In genomic region chr17:23559767-23560166, GRCm38 (mm10) we compare ENCODE assay signal across 11 mouse cellular contexts. TPM values are rescaled to one million over a fixed set of nuclear protein-coding genes. Genes with fewer than 3 reads are reported as not detected.
DNase-seq lines count a peak whose midpoint lies in the region; ATAC-seq and TF ChIP-seq lines count a peak whose summit lies in the region.
"Had no signal": no experiment of that assay in that cellular context is flagged by ENCODE, and none has a peak within 500 bp of the region (broad histone marks: within the 10 kb centered on the region; RNA-seq: fewer than 3 reads in every experiment).

No protein-coding gene starts in this region.

- no peak overlapping the region for H3K4me2 ChIP-seq in kidney, postnatal 0 days (ENCODE audit: low read length)
- H3K4me2 ChIP-seq: embryonic facial prominence, embryonic 15.5 days; neural tube, embryonic 13.5 days had no signal

- H3K9me3 ChIP-seq in kidney, postnatal 0 days (replicated peaks; ENCODE audit: low read length) = no peaks in the 10 kb centered on the region
- no peaks in the 10 kb centered on the region for H3K9me3 ChIP-seq in G1E (replicated peaks)
- H3K9me3 ChIP-seq: embryonic facial prominence, embryonic 15.5 days; neural tube, embryonic 13.5 days had no signal

- peak; percentile 54 for DNase-seq in kidney, postnatal 0 days (ENCODE audit: low spot score)
- DNase-seq in kidney, adult 11 months = no peak
- peak; percentile 55 for DNase-seq in G1E (ENCODE audit: low spot score)
- DNase-seq in embryo, embryonic 11 days = peak; percentile 56
- peak; percentile 46 for DNase-seq in lung, postnatal 25 days (ENCODE audit: low spot score)
- no peak for DNase-seq in Muller cell, postnatal 12 days (ENCODE audit: inconsistent ontology term)
- no peak for DNase-seq in ovary, adult 18-20 months (ENCODE audit: low spot score)

- H3K4me3 ChIP-seq in kidney, postnatal 0 days (replicated peaks; ENCODE audit: low read depth, low read length) = no peak overlapping the region
- H3K4me3 ChIP-seq in C2C12 (ENCODE audit: insufficient read depth, poor library complexity, severe bottlenecking) = no peak overlapping the region
- no peak overlapping the region for H3K4me3 ChIP-seq in G1E (ENCODE audit: low read depth, low read length)
- H3K4me3 ChIP-seq: embryonic facial prominence, embryonic 15.5 days; neural tube, embryonic 13.5 days had no signal

- no peak overlapping the region for H3ac ChIP-seq in C2C12 (ENCODE audit: control insufficient read depth, insufficient read length, low read depth)

- peaks cover 27% of the 10 kb centered on the region for H3K79me2 ChIP-seq in C2C12 (ENCODE audit: control insufficient read depth, insufficient read depth)

- H3K9ac ChIP-seq in kidney, postnatal 0 days (ENCODE audit: low read depth, low read length) = no peak overlapping the region
- H3K9ac ChIP-seq: embryonic facial prominence, embryonic 15.5 days; neural tube, embryonic 13.5 days had no signal

- no peak for ATAC-seq in kidney, postnatal 0 days (replicated peaks; ENCODE audit: low FRiP score, low read depth)
- no peak for ATAC-seq in G1E (ENCODE audit: extremely low read depth, insufficient number of reproducible peaks, low FRiP score, poor library complexity, severe bottlenecking)

- H3K27me3 ChIP-seq in kidney, postnatal 0 days (ENCODE audit: insufficient read depth, low read length) = no peaks in the 10 kb centered on the region
- H3K27me3 ChIP-seq in C2C12 (ENCODE audit: control insufficient read depth, insufficient read depth, insufficient read length) = no peaks in the 10 kb centered on the region
- no peaks in the 10 kb centered on the region; the same call in 1 of the 2 replicates for H3K27me3 ChIP-seq in G1E (ENCODE audit: insufficient read depth, low read length)
- H3K27me3 ChIP-seq: embryonic facial prominence, embryonic 15.5 days; neural tube, embryonic 13.5 days had no signal

- peaks cover 36% of the 10 kb centered on the region for H3K36me3 ChIP-seq in kidney, postnatal 0 days (ENCODE audit: insufficient read depth, low read length)
- H3K36me3 ChIP-seq in C2C12 (ENCODE audit: control insufficient read depth, insufficient read depth) = peaks cover 39% of the 10 kb centered on the region
- H3K36me3 ChIP-seq in G1E (replicated peaks) = peaks cover 71% of the 10 kb centered on the region

- TF ChIP-seq CTCF in kidney, postnatal 0 days (IDR thresholded peaks at IDR 0.05; ENCODE audit: low read depth) = peak; percentile 54
- TF ChIP-seq CTCF in C2C12 (IDR thresholded peaks at IDR 0.05; ENCODE audit: control insufficient read depth, insufficient read depth, insufficient read length) (peak; percentile 44), G1E (IDR thresholded peaks at IDR 0.05; ENCODE audit: low read depth, low read length) (no peak)

- WGBS in kidney, postnatal 0 days = 62% methylated on average over 11 of the region's 11 CpGs

- no peak overlapping the region for H3K27ac ChIP-seq in kidney, postnatal 0 days
- H3K27ac ChIP-seq: embryonic facial prominence, embryonic 15.5 days; neural tube, embryonic 13.5 days had no signal

- peaks cover 3% of the 10 kb centered on the region; the same call in 1 of the 2 replicates for H3K4me1 ChIP-seq in kidney, postnatal 0 days (replicated peaks; ENCODE audit: insufficient read depth, low read length)
- H3K4me1 ChIP-seq in G1E (ENCODE audit: insufficient read depth, low read depth, low read length) = peaks cover 17% of the 10 kb centered on the region

- H3K79me3 ChIP-seq in C2C12 (ENCODE audit: low read depth) = peaks cover 9% of the 10 kb centered on the region

TF ChIP-seq in C2C12, 6 proteins besides CTCF, POLR2A, EP300 and RAD21:
- TF ChIP-seq MAX (IDR thresholded peaks at IDR 0.05) (no peak), MYOG (IDR thresholded peaks at IDR 0.05; ENCODE audit: control insufficient read depth, extremely low read depth, insufficient read length) (no peak), FOSL1 (IDR thresholded peaks at IDR 0.05; ENCODE audit: insufficient read depth, low read length, poor library complexity, severe bottlenecking) (no peak), MYOD1 (IDR thresholded peaks at IDR 0.05; ENCODE audit: control insufficient read depth, insufficient read length, low read depth) (no peak), CEBPB (IDR thresholded peaks at IDR 0.05; ENCODE audit: low read depth) (no peak), USF1 (IDR thresholded peaks at IDR 0.05; ENCODE audit: low read depth) (no peak)

RNA-seq across cellular contexts. Expression of gene Zfp213, which starts 4.3 kb away (rescaled TPM):
- 16.8 and 19.1 TPM in 2 replicates for polyA plus RNA-seq in kidney, postnatal 0 days (2015; fragmentation: Nextera tagmentation; extraction: Ambion mirVana)
- polyA plus RNA-seq in C2C12 (2012; fragmentation: generic; extraction: Trizol) (13.0 TPM), G1E (2012) (7.3 and 9.2 TPM in 2 replicates)
- total RNA-seq in G1E (2014; fragmentation: Nextera tagmentation) (1.4 and 4.4 TPM in 2 replicates), G1E (2017) (4.2 and 5.3 TPM in 2 replicates)

RNA-seq across cellular contexts. Expression of gene Zfp13, which starts 39.5 kb away (rescaled TPM):
- 12.6 and 14.3 TPM in 2 replicates for polyA plus RNA-seq in kidney, postnatal 0 days (2015; fragmentation: Nextera tagmentation; extraction: Ambion mirVana)
- 5.2 TPM for polyA plus RNA-seq in C2C12 (2012; fragmentation: generic; extraction: Trizol)
- total RNA-seq in G1E (2014; fragmentation: Nextera tagmentation) = not detected in 2 replicates
- not detected in 2 replicates for total RNA-seq in G1E (2017)
- polyA plus RNA-seq in G1E (2012) = 0.12 and 0.14 TPM in 2 replicates

RNA-seq across cellular contexts. Expression of gene Zscan10, which starts 40.9 kb away (rescaled TPM):
- not detected in 2 replicates for polyA plus RNA-seq in kidney, postnatal 0 days (2015; fragmentation: Nextera tagmentation; extraction: Ambion mirVana)
- polyA plus RNA-seq in C2C12 (2012; fragmentation: generic; extraction: Trizol) (0.09 TPM), G1E (2012) (0.09 and 0.10 TPM in 2 replicates)
- total RNA-seq in G1E (2014; fragmentation: Nextera tagmentation) (0.29 and 0.45 TPM in 2 replicates), G1E (2017) (0.12 and 0.44 TPM in 2 replicates)
- total RNA-seq: layer of hippocampus, postnatal 25 days had no signal
- polyA plus RNA-seq: neural tube, embryonic 13.5 days had no signal

Comparison
In these comparisons a context has a peak if more than half of its experiments do, and no peak if none do; other contexts are left out.
1. DNase-seq: peak in kidney, postnatal 0 days (single experiment), G1E (single experiment), embryo, embryonic 11 days (single experiment) and lung, postnatal 25 days (single experiment); none in kidney, adult 11 months (single experiment), Muller cell, postnatal 12 days (single experiment) and ovary, adult 18-20 months (single experiment).